Mouse (Mus musculus) lung, embryonic 14.5 days (tissue): Measurements from ENCODE around the gene Chga. TPM values are rescaled to one million over a fixed set of nuclear protein-coding genes. Genes with fewer than 3 reads are reported as not detected.

Experiments used
- ATAC-seq: fragments of 200-750 bp; cut with Nextera tagmentation; 2 replicates; pipeline ENCODE4 v1.8.0; 2017; ENCODE audit warnings: mild to moderate bottlenecking, moderate TSS enrichment, moderate library complexity; ENCODE audit not compliant: insufficient read depth
- DNase-seq: peaks from one replicate; pipeline ENCODE4 v3.0.0-alpha.2; 2015
- H3K27ac ChIP-seq: fragments of 300-500 bp; sonication (generic); 2 replicates; pipeline ENCODE4 v1.5.1; 2014; ENCODE audit warnings: low read depth, mild to moderate bottlenecking, moderate library complexity
- H3K27me3 ChIP-seq: fragments of 300-500 bp; sonication (generic); 2 replicates; pipeline ENCODE4 v1.6.1; 2014; ENCODE audit warnings: low read length, control low read depth; ENCODE audit not compliant: insufficient read depth
- H3K36me3 ChIP-seq: fragments of 300-500 bp; sonication (generic); 2 replicates; pipeline ENCODE4 v1.6.1; 2014; ENCODE audit warnings: control low read depth; ENCODE audit not compliant: insufficient read depth
- H3K4me1 ChIP-seq: fragments of 300-500 bp; sonication (generic); 2 replicates; pipeline ENCODE4 v1.6.1; 2014; ENCODE audit warnings: antibody characterized with exemption, control low read depth; ENCODE audit not compliant: insufficient read depth
- H3K4me2 ChIP-seq: fragments of 300-500 bp; sonication (generic); 2 replicates; pipeline ENCODE4 v1.6.1; 2014; ENCODE audit warnings: mild to moderate bottlenecking
- H3K4me3 ChIP-seq: fragments of 300-500 bp; sonication (generic); 2 replicates; pipeline ENCODE4 v1.5.1; 2014; ENCODE audit warnings: low read depth, low read length
- H3K9ac ChIP-seq: fragments of 300-500 bp; sonication (generic); 2 replicates; pipeline ENCODE4 v1.6.1; 2014
- H3K9me3 ChIP-seq: fragments of 300-500 bp; sonication (generic); 2 replicates; pipeline ENCODE4 v1.6.1; 2016; ENCODE audit warnings: low read depth, low read length, control low read depth
- CTCF ChIP-seq: IDR thresholded peaks from 2 replicates; pipeline ENCODE4 v1.5.1; 2016; ENCODE audit warnings: antibody characterized with exemption, low read depth
- WGBS: fragments of 180-500 bp; shearing (Covaris S2); extraction: QIAGEN DNeasy Blood & Tissue Kit; methylation state at CpG from one replicate; pipeline ENCODE4 v1.1.7; 2014; 5-methylcytosine and 5-hydroxymethylcytosine counted together
- polyA plus RNA-seq: library from polyadenylated mRNA; unstranded; fragments of >200 nt; fragmentation: Nextera tagmentation; extraction: Ambion mirVana; gene quantifications from 2 replicates; pipeline ENCODE4 v1.2.1, GENCODE M21; 2014

The Chga gene
- polyA plus RNA-seq, 1 experiment from 2014 or later = 0.43 TPM

- Histone ChIP-seq H3K4me3 (no peak overlapping the region), H3K36me3 (no peaks in the 10 kb centered on the region), H3K9ac (no peak overlapping the region), H3K27ac (no peak overlapping the region), H3K4me2 (no peak overlapping the region), H3K27me3 (no peaks in the 10 kb centered on the region), H3K4me1 (no peaks in the 10 kb centered on the region), H3K9me3 (no peaks in the 10 kb centered on the region)
- DNase-seq (no peak), ATAC-seq (no peak)
- 85% methylated on average over 5 of the region's 5 CpGs for WGBS
- TF ChIP-seq CTCF = no peak
Measured at GRCm38 (mm10) chr12:102575541-102576329, 21.0 kb downstream of the Chga start.

GRCm38 (mm10) chr12:102576659-102577398, 22.1 kb downstream of the Chga start:
- Histone ChIP-seq H3K36me3 (no peaks in the 10 kb centered on the region), H3K9ac (no peak overlapping the region), H3K4me2 (no peak overlapping the region), H3K9me3 (no peaks in the 10 kb centered on the region), H3K4me1 (no peaks in the 10 kb centered on the region), H3K4me3 (no peak overlapping the region), H3K27ac (no peak overlapping the region), H3K27me3 (no peaks in the 10 kb centered on the region)
- DNase-seq (no peak), ATAC-seq (no peak)
- no peak for TF ChIP-seq CTCF
- 60% methylated on average over 10 of the region's 10 CpGs for WGBS

DNA sequence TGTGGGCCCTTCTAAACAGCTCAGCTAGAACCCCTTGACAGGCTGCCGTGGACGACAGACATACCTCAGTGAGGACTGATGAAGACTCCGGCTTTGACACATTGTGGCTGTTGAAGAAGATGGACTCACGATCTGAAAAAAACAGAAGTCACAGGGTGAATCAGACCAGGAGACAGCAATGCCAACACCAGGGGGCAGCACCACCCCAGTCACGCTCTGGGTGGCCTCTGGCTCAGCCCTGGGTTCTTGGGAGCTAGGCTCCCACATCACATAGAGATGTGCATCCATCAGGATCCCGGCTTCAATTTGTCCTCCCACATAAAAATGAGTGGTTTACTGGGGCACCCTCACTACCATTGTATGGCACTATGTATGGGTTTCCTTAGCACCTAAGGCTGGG, 24.3 kb downstream of the Chga start:
- ATAC-seq = 0 out of 2 replicates have a peak, but pooled peaks have one; percentile 52
- DNase-seq = peak; percentile 84

GRCm38 (mm10) chr12:102581579-102582196, 26.9 kb downstream of the Chga start:
- WGBS = 70% methylated on average over 5 of the region's 5 CpGs
- Histone ChIP-seq H3K27ac (no peak overlapping the region), H3K4me2 (no peak overlapping the region), H3K36me3 (no peaks in the 10 kb centered on the region), H3K4me3 (no peak overlapping the region), H3K4me1 (no peaks in the 10 kb centered on the region), H3K9ac (no peak overlapping the region), H3K27me3 (no peaks in the 10 kb centered on the region), H3K9me3 (no peaks in the 10 kb centered on the region)
- TF ChIP-seq CTCF = no peak
- no peak for ATAC-seq
- no peak for DNase-seq

More for the DNA sequence above, 24.3 kb downstream of the Chga start:
- Histone ChIP-seq H3K4me2 (no peak overlapping the region), H3K4me1 (no peaks in the 10 kb centered on the region), H3K9me3 (no peaks in the 10 kb centered on the region), H3K9ac (no peak overlapping the region), H3K36me3 (no peaks in the 10 kb centered on the region), H3K27ac (no peak overlapping the region), H3K27me3 (no peaks in the 10 kb centered on the region), H3K4me3 (no peak overlapping the region)
- 52% methylated on average over 6 of the region's 6 CpGs for WGBS
- TF ChIP-seq CTCF = peak; percentile 83

GRCm38 (mm10) chr12:102582441-102582840, 27.7 kb downstream of the Chga start:
- H3K4me2 ChIP-seq = no peak overlapping the region
- H3K4me1 ChIP-seq = no peaks in the 10 kb centered on the region
- H3K27ac ChIP-seq = no peak overlapping the region
- no peaks in the 10 kb centered on the region for H3K36me3 ChIP-seq
- DNase-seq (no peak), ATAC-seq (no peak)
- no peak overlapping the region for H3K4me3 ChIP-seq
- 71% methylated on average over 11 of the region's 11 CpGs for WGBS
- H3K9ac ChIP-seq = no peak overlapping the region
- no peaks in the 10 kb centered on the region for H3K9me3 ChIP-seq
- no peaks in the 10 kb centered on the region for H3K27me3 ChIP-seq
- no peak for TF ChIP-seq CTCF

DNA sequence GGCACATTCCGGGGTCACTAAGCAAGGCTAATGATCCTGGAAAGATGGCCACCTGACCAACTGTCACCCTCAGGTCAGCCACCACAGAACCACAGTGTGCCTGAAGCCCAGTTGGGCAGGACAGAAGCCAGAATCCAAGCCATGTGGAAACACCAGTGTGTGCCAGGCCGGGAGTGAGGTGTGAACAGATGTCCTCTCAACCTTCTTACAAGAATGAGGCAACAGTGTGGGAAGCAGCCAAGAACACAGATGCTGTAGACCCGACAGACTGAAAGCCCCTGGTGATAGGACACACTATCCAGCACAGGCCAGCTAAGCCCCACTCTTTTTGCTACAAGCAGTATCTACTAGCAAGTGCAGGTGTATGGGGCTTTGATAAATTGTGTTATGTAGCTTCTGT, 30.6 kb downstream of the Chga start:
- no peak for DNase-seq
- Histone ChIP-seq H3K27ac (no peak overlapping the region), H3K4me3 (no peak overlapping the region), H3K27me3 (no peaks in the 10 kb centered on the region), H3K9ac (no peak overlapping the region), H3K4me1 (no peaks in the 10 kb centered on the region), H3K9me3 (no peaks in the 10 kb centered on the region), H3K4me2 (no peak overlapping the region), H3K36me3 (no peaks in the 10 kb centered on the region)
- no peak for TF ChIP-seq CTCF
- no peak for ATAC-seq
- WGBS = 67% methylated on average over 3 of the region's 3 CpGs
